Mouse (Mus musculus): ENCODE results near the gene Tmem207. TPM values are rescaled to one million over a fixed set of nuclear protein-coding genes. Genes with fewer than 3 reads are reported as not detected.

The Tmem207 gene
- total RNA-seq, 1 experiment from 2014 or later = not detected

DNA sequence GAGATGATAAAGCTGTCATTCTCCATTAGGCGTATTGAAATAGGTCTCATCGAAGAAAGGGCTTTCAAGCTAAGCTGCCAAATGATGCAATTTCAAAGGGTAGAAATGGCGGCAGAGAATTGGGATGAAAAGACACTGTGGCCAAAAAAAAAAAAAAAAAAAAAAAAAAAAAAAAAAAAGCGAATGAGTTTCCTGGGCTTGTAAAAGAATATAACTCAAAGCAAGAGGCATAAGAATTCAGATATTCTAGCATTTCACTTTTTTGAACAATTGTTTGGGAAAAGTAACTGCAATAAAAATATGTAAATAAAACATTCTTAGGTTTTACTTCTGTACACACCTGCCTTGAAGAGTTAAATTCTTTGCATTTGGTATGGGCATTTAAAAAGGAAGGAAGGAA, 60.0 kb downstream of the Tmem207 start:
- ATAC-seq (replicated peaks; ENCODE audit: low read depth, poor library complexity, severe bottlenecking) = no peak

- no peak for ATAC-seq (replicated peaks; ENCODE audit: low read depth, poor library complexity, severe bottlenecking)
These were observed 63.7 kb downstream of the Tmem207 start, which contains the start of gene Cldn16 for GRCm38 (mm10) chr16:26462835-26463234. Cldn16 (plus strand) TSS chr16:26463135.

GRCm38 (mm10) chr16:26456182-26456581, 70.4 kb downstream of the Tmem207 start:
- ATAC-seq (replicated peaks; ENCODE audit: low read depth, poor library complexity, severe bottlenecking) = no peak

GRCm38 (mm10) chr16:26454163-26454562, 72.4 kb downstream of the Tmem207 start:
- ATAC-seq (replicated peaks; ENCODE audit: low read depth, poor library complexity, severe bottlenecking) = no peak

Other genes with a start within 250 kb of the Tmem207 start
- gene Cldn1, start 154.9 kb downstream of the Tmem207 start, total RNA-seq (2017) = 0.10 and 0.32 TPM in 2 replicates
- gene Cldn16, start 63.6 kb downstream of the Tmem207 start, total RNA-seq (2017) = not detected in 2 replicates
- 11.1 and 11.4 TPM in 2 replicates for gene Il1rap, start 54.9 kb upstream of the Tmem207 start, total RNA-seq (2017)